Mouse (Mus musculus) E14TG2a.4 (cell line): ENCODE results near the gene Gstm2.

Source experiments
- CTCF ChIP-seq: conservative IDR thresholded peaks from 2 replicates; pipeline ENCODE4 v1.5.1; 2014; ENCODE audit warnings: low read length
- POU5F1 ChIP-seq: IDR thresholded peaks from 2 replicates; pipeline ENCODE4 v1.6.1; 2014; ENCODE audit warnings: low read length, borderline replicate concordance

- TF ChIP-seq CTCF (no peak), POU5F1 (no peak)
Measured at GRCm38 (mm10) chr3:107950531-107950930, 35.7 kb downstream of the Gstm2 start.
